Mouse (Mus musculus) fibroblast of lung, adult 2 months (primary cell): ENCODE results near the gene Myo5c.
A peak's percentile ranks its signal among the peaks of the same experiment; 100 is the strongest.

ENCODE experiments used
- DNase-seq: peaks from one replicate; pipeline ENCODE4 v3.0.0-alpha.2; 2011; ENCODE audit warnings: low read depth

The Myo5c gene

DNA sequence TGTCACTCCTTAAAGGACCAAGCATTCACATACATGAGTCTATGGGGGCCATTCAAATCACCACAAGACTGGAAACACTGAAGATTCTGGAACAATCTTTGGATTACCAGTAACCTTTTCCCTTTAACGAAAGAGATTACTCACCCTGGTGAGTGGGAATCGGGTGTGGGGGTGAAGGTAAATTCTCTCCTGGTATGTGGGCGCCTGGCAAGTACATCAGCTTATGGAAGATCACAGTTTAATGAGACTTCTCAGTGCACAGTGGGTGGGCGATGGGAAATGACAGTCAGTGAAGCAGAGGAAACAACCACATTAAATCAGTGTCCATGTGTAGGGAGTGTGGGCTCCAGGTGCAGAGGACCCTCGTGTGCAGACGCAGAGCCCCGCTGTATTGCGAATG is 99.0 kb downstream of the Myo5c start:
- no peak for DNase-seq

DNA sequence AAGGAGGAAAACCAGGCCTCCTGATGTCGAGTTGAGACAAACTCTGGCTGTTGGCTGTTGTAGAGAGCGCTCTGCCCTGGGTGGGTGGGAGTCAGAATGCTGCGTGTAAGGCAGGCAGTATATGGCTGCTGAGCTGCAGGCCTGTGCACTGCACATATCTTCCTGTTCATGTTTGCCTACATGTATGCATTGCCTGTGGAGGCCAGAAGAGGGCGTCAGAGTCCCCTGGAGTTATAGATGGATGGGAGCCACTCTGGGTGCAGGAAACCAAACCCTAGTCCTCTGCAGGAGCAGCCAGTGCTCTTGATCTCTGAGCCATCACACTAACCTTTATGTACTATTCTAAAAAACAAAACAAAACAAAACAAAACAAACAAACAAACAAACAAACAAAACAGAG is 102.6 kb downstream of the Myo5c start:
- no peak for DNase-seq

DNA sequence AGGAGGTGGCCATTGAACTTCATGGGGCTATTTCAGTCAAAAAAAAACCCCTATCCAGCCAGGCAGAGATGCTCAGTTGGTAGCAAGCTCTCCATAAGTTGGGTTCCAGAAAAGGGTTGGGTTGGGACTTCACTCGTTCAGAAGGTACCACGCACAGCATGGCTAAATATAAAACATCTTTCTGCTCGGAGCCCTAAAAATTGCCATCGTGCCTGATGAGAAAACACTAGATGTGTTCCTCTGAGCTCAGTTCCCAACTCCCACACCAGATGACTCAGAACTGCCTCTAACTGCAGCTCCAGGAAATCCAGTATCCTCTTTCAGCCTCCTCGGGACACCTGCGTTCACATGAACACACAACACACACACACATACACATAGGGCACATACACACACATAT is 106.2 kb downstream of the Myo5c start:
- DNase-seq, result no peak

DNA sequence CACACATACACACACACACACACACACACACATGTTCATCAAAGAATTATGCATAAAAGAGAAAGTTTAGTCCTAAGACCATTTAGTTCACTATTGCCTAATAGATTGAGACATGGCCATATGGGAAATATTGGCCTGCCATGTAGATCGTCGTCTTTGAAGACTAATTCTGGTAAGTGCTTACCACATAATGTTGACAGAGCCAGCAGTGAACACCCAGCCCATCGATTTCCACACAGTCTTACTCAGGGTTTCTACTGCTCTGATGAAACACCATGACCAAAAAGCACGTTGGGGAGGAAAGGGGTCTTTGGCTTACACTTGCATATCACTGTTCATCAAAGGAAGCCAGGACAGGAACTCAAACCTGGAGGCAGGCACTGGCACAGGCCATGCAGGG is 110.6 kb downstream of the Myo5c start:
- peak; percentile 56 for DNase-seq

DNA sequence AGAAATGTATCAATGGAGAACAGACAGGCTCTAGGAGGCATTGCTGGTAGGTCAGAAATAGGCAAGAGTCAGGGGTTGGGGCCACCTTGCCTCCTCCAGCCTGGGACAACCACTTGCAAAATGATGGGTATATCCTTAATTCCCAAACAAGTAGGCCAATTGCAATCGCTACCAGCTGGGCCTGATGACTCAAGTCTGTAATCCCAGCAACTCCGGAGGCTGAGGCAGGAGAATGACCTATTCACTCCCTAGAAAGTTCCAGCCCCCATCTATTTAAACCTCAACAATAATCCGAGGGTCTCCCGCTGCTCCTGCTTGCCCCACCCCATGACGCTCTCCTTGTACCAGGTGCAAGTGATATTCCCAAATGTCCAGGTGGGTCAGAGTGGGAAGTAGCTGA is 115.6 kb downstream of the Myo5c start, which contains the start of gene Bcl2l10:
Gene Bcl2l10 (plus strand): TSS at position 301 of the 400 bp plus-strand sequence.
- DNase-seq, result no peak

DNA sequence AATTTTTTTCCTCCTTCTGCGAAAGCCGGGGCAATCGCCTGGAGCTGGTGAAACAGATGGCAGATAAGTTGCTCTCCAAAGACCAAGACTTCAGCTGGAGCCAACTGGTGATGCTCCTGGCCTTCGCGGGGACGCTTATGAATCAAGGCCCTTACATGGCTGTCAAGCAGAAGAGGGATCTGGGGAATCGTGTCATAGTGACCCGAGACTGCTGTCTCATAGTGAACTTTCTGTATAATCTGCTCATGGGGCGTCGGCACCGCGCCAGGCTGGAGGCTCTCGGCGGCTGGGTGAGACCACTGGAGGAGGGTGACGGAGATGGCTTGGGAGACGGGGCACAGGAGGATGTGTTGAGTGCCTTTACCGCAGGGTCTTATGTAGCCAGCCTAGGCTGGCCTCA is 116.2 kb downstream of the Myo5c start:
- no peak for DNase-seq

DNA sequence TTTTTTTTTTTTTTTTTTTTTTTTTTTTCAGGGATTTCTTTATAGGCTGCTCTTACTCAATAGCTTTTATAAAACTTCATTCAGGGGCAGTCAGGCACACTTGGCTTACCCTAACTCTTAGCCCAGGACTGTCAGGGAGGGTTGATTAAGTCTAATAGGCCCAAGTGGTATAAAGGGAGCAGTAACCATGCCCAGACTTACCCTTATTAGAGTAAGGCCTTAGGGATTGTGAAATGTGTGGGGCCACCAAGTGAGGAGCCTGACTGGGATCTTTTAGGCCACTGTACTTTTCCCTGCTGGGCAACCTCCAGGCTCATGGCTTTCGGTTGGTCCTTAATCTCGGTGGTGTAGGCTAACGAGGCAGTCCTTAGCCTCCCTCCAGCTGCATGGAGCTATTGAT is 116.8 kb downstream of the Myo5c start:
- DNase-seq, result no peak

DNA sequence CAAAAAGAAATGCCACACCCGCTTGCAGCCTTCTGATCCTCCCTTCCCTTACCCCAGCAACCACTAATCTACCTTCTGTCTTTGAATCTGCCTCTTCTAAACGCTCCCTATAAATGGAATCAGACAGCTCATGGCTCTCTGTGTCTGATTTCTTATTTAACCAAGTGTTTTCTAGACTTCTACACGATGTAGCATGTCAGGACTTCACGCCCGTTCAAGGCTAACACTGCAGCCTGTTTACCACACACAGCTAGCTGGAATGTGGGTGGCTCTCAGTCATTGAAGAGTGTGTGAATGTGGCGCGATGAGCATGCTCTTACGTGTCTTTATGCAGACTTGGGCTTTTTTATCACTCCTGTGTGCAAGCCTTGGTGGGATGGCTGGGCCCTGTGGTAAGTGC is 121.3 kb downstream of the Myo5c start:
- no peak for DNase-seq
